Mouse (Mus musculus) neural tube, embryonic 12.5 days (tissue): Measurements from ENCODE around the gene Pskh1. TPM values are rescaled to one million over a fixed set of nuclear protein-coding genes. Genes with fewer than 3 reads are reported as not detected.

Experiments used
- ATAC-seq: fragments of 200-750 bp; cut with Nextera tagmentation; 2 replicates; pipeline ENCODE4 v1.8.0; 2017; ENCODE audit warnings: low read depth, mild to moderate bottlenecking, moderate TSS enrichment, moderate library complexity; ENCODE audit not compliant: low FRiP score
- H3K27ac ChIP-seq: fragments of 300-500 bp; sonication (generic); 2 replicates; pipeline ENCODE4 v1.5.1; 2016
- H3K27me3 ChIP-seq: fragments of 300-500 bp; sonication (generic); replicated peaks from 2 replicates; pipeline ENCODE4 v1.6.1; 2016; ENCODE audit warnings: mild to moderate bottlenecking
- H3K36me3 ChIP-seq: fragments of 300-500 bp; sonication (generic); 2 replicates; pipeline ENCODE4 v1.6.1; 2016; ENCODE audit warnings: mild to moderate bottlenecking
- H3K4me1 ChIP-seq: fragments of 300-500 bp; sonication (generic); 2 replicates; pipeline ENCODE4 v1.6.1; 2016
- H3K4me2 ChIP-seq: fragments of 300-500 bp; sonication (generic); replicated peaks from 2 replicates; pipeline ENCODE4 v1.6.1; 2016; ENCODE audit warnings: mild to moderate bottlenecking
- H3K4me3 ChIP-seq: fragments of 300-500 bp; sonication (generic); 2 replicates; pipeline ENCODE4 v1.5.1; 2016
- H3K9ac ChIP-seq: fragments of 300-500 bp; sonication (generic); 2 replicates; pipeline ENCODE4 v1.6.1; 2016; ENCODE audit warnings: mild to moderate bottlenecking
- H3K9me3 ChIP-seq: fragments of 300-500 bp; sonication (generic); 2 replicates; pipeline ENCODE4 v1.6.1; 2016; ENCODE audit warnings: mild to moderate bottlenecking
- WGBS: fragments of 180-500 bp; shearing (Covaris S2); methylation state at CpG from one replicate; pipeline ENCODE4 v1.1.7; 2016; 5-methylcytosine and 5-hydroxymethylcytosine counted together
- polyA plus RNA-seq: library from polyadenylated mRNA; unstranded; fragments of >200 nt; fragmentation: Nextera tagmentation; extraction: Ambion mirVana; gene quantifications from 2 replicates; pipeline ENCODE4 v1.2.1, GENCODE M21; 2016

Pskh1 gene
- polyA plus RNA-seq, result 20.0 and 20.8 TPM in 2 replicates

DNA sequence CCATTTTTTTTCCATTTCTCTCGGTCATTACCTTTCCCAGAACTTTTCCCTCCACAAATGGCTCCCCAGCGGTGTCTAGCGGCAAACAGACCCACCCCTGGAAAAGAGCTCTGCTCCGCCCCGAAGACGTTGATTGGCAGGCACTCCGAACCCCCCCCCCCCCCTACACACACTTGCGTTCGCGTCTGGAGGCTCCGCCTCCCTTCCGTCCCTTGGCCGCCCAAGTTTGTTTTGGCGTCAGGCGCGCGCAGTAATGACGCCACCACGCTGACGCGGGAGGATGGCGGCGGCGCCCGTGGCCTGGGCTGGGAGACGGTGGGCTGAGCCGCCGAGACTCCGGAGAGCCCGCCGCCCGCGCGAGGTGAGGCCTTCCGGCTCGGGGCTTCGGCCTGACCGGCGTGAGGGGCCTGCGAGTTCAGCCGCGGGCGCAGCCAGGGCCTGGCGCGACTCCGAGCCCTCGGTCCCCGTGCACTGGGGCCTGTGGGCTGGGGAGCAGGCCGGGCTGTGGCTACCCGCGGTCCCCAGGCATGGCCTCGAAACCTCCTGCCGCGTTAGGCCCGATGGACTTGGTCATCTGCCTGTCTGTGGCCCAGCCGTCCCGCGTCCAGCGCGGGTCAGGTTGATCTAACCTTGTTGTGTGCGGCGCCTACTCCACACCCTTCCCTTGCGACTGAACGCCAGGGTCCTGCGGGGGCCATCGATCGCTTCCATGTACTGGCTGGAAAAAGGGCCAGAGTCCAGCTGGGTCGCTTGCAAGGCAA, at the start of gene Pskh1:
TSS of gene Pskh1 (plus strand) at position 262 of the 761 bp plus-strand sequence.
- H3K36me3 ChIP-seq, result no peaks in the 10 kb centered on the region
- peak within 1 kb of the TSS; percentile 96 for H3K4me3 ChIP-seq
- H3K27ac ChIP-seq, result peak within 1 kb of the TSS; percentile 64; the same call in 1 of the 2 replicates
- peaks cover 7% of the 10 kb centered on the region for H3K4me1 ChIP-seq
- peak within 1 kb of the TSS; percentile 96 for H3K9ac ChIP-seq
- WGBS, result under 1% methylated on average over 68 of the region's 68 CpGs
- no peaks in the 10 kb centered on the region for H3K9me3 ChIP-seq
- H3K27me3 ChIP-seq, result no peaks in the 10 kb centered on the region
- ATAC-seq, result peak; percentile 97
- peak within 1 kb of the TSS; percentile 93 for H3K4me2 ChIP-seq

DNA sequence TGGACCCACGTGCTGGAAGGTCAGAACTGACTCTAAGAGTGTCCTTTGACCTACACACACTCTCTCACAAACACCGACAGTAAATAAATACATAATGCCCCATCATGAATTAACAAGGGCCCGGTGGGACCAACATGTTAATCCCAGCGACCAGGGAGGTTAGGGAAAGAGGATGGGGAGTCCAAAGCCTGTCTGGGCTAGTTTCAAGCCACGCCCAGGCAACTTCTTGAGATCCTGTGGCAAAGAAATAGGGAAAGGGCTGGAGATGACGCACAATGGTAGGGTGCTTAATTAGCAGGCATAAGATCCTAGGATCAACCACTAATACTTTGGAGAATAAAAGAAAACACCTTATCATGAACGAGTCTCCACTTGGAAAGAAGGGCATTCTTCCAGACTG, 49.6 kb upstream of the Pskh1 start:
- H3K27me3 ChIP-seq, result no peaks in the 10 kb centered on the region
- WGBS, result 80% methylated on average over 7 of the region's 7 CpGs
- no peak overlapping the region for H3K9ac ChIP-seq
- 0 out of 2 replicates have a peak overlapping the region, but pooled peaks have one; percentile 10 for H3K4me3 ChIP-seq
- peaks cover 37% of the 10 kb centered on the region for H3K36me3 ChIP-seq
- H3K27ac ChIP-seq, result no peak overlapping the region
- no peaks in the 10 kb centered on the region for H3K9me3 ChIP-seq
- ATAC-seq, result no peak
- H3K4me2 ChIP-seq, result peak overlapping the region; percentile 47
- peaks cover 9% of the 10 kb centered on the region for H3K4me1 ChIP-seq

DNA sequence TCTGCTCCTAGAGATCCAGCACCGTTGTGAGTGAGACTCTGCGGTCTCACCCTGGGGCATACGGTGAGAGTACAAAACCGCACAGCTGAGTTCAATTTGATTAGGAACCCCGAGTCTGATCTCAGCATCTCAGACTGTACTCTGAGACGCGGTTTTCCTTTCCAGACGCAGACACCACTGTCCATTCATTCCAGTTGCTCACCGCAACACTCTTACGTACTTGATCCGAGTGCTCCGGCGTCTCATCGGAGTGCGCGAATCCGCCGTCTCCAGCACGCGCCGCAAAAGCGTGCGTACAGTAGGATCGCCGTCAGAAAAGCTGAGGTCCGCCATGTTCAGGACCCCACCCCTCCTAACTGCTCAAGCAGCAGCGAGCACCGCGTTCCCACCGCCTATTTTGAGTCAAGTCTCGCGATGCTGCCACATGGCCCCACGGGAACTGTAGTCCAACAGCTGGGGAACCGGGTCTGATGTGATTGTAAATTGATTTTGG, 48.5 kb upstream of the Pskh1 start:
- Histone ChIP-seq H3K9ac (peak overlapping the region; percentile 72), H3K4me1 (peaks cover 20% of the 10 kb centered on the region), H3K4me3 (peak overlapping the region; percentile 65), H3K4me2 (peak overlapping the region; percentile 79), H3K9me3 (no peaks in the 10 kb centered on the region), H3K27ac (no peak overlapping the region), H3K27me3 (no peaks in the 10 kb centered on the region), H3K36me3 (peaks cover 26% of the 10 kb centered on the region)
- peak; percentile 49 for ATAC-seq
- under 1% methylated on average over 34 of the region's 34 CpGs for WGBS

DNA sequence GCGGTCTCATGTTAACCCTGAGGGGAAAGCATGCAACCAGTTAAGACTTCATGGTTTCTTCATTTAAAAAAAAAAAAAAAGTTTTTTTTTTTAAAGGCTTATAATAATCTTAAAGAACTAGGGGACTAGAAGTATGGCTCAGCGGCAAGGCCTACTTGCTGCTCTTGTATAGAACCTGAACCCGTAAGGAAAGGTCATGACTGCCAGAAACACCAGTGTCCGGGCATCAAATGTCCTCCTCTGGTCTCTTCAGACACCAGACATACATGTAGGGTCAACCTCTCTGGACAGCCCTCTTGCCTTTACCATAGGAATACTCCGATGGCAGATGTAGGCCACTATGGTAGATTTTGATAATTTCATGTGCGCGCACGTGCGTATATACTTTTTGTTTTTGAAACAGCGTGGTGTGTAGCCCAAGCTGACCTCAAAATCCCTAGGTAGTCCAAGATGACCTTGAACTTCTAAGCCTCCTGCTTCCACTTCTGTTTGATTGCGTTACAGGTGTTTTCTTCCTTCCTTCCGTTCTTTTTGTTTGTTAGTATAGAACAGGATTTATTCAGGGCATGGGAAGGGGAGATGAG, 48.0 kb upstream of the Pskh1 start:
- H3K4me2 ChIP-seq, result peak overlapping the region; percentile 79; the same call in 1 of the 2 replicates
- H3K4me3 ChIP-seq, result no peak overlapping the region
- no peak overlapping the region for H3K9ac ChIP-seq
- H3K36me3 ChIP-seq, result peaks cover 21% of the 10 kb centered on the region
- no peak for ATAC-seq
- H3K27ac ChIP-seq, result no peak overlapping the region
- H3K9me3 ChIP-seq, result no peaks in the 10 kb centered on the region
- H3K27me3 ChIP-seq, result no peaks in the 10 kb centered on the region
- peaks cover 24% of the 10 kb centered on the region for H3K4me1 ChIP-seq
- 84% methylated on average over 12 of the region's 12 CpGs for WGBS

DNA sequence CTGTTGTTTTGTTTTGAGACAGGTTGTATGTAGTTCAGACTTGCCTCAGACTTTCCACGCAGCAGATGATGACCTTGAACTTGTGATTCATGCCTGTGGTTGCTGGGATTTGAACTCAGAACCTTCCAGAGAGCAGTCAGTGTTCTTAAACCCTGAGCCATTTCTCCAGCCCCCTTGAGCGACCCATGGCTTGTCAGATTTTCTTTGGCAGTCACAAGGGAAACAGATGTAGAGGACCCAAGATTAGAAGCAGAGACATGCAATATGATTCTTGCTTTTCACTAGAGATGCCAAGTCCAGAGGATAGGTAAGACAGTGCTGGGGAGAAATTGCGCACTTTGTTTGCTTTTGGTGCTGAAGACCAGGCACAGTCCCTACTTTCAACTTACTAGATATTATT, 47.1 kb upstream of the Pskh1 start, which contains the start of gene Cenpt:
TSS of gene Cenpt (minus strand) at position 101 of the 400 bp plus-strand sequence.
- Histone ChIP-seq H3K36me3 (peaks cover 14% of the 10 kb centered on the region), H3K4me2 (no peak within 1 kb of the TSS), H3K4me3 (no peak within 1 kb of the TSS), H3K9me3 (no peaks in the 10 kb centered on the region), H3K9ac (no peak within 1 kb of the TSS), H3K27ac (no peak within 1 kb of the TSS), H3K4me1 (peaks cover 33% of the 10 kb centered on the region), H3K27me3 (no peaks in the 10 kb centered on the region)
- no peak for ATAC-seq
- WGBS, result 94% methylated on average over 3 of the region's 3 CpGs

DNA sequence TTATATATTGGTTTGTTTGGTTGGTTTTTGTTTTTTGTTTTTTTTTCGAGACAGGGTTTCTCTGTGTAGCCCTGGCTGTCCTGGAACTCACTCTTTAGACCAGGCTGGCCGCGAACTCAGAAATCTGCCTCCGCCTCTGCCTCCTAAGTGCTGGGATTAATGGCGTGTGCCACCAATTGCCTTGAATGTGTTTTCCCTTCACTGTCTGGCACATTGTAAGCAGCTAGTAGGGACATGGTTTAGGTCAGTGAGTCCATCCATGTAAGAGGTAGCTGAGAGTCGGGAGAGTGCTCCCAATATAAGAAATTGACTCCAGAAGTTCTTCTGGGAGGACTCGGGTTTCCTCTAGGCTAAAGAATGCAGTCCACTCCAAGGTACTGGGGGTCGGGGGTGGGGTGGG, 45.9 kb upstream of the Pskh1 start:
- Histone ChIP-seq H3K9me3 (no peaks in the 10 kb centered on the region), H3K27ac (no peak overlapping the region), H3K36me3 (peaks cover 10% of the 10 kb centered on the region), H3K4me3 (peak overlapping the region; percentile 80), H3K9ac (peak overlapping the region; percentile 85; the same call in 1 of the 2 replicates), H3K27me3 (no peaks in the 10 kb centered on the region), H3K4me2 (peak overlapping the region; percentile 95), H3K4me1 (peaks cover 38% of the 10 kb centered on the region)
- ATAC-seq, result no peak; the same call in 1 of the 2 replicates
- 25% methylated on average over 8 of the region's 8 CpGs for WGBS

DNA sequence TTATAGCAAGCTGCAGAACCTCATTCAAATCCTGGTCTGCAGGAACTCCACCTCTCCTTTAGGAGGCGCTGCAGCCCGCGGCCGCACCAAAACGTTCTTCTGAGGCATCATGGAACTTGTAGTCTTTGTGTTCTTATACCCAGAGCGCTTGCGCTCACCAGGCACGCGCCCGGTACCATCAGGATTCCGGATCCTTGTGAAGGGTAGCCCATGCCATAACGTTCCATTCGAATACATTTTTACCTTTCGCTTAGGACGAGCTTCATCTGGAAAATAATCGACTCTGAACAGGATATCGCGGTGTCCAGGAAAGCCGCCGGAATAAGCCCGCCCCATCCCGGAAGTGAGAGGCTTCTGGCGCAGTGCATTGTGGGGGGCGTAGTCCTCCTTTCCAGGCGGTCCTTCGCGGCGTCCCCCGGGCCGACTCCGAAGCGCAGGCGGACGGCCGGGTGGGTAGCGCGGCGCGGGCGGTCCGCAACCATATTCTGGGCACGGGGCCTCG, 45.5 kb upstream of the Pskh1 start, which contains the start of gene Thap11:
TSS of gene Thap11 (plus strand) at position 418 of the 502 bp plus-strand sequence.
- Histone ChIP-seq H3K36me3 (peaks cover 7% of the 10 kb centered on the region; the same call in 1 of the 2 replicates), H3K9me3 (no peaks in the 10 kb centered on the region), H3K9ac (peak within 1 kb of the TSS; percentile 85), H3K4me1 (peaks cover 42% of the 10 kb centered on the region), H3K4me3 (peak within 1 kb of the TSS; percentile 80), H3K4me2 (peak within 1 kb of the TSS; percentile 95), H3K27me3 (no peaks in the 10 kb centered on the region), H3K27ac (peak within 1 kb of the TSS; percentile 78)
- ATAC-seq, result peak; percentile 95
- under 1% methylated on average over 43 of the region's 43 CpGs for WGBS

DNA sequence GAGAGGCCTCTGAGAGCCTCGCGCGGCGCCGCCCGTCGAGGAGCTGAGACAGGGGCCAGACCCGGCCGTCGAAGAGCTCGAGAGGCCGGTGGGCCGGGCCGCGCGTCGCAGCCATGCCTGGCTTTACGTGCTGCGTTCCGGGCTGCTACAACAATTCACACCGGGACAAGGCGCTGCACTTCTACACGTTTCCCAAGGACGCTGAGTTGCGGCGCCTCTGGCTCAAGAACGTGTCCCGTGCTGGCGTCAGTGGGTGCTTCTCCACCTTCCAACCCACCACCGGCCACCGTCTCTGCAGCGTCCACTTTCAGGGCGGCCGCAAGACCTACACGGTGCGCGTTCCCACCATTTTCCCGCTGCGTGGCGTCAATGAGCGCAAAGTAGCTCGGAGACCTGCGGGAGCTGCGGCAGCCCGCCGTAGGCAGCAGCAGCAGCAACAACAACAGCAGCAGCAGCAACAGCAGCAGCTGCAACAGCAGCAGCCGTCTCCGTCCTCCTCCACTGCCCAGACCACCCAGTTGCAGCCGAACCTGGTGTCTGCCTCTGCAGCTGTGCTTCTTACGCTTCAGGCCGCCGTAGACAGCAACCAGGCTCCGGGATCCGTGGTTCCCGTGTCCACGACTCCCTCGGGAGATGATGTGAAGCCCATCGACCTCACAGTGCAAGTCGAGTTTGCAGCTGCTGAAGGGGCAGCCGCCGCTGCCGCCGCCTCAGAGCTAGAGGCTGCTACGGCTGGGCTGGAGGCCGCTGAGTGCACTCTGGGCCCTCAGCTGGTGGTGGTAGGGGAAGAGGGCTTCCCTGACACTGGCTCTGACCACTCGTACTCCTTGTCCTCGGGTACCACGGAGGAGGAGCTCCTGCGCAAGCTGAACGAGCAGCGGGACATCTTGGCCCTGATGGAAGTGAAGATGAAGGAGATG, 44.7 kb upstream of the Pskh1 start:
- Histone ChIP-seq H3K9me3 (no peaks in the 10 kb centered on the region), H3K27me3 (no peaks in the 10 kb centered on the region), H3K9ac (peak overlapping the region; percentile 85), H3K4me2 (peak overlapping the region; percentile 95), H3K4me1 (peaks cover 42% of the 10 kb centered on the region), H3K36me3 (peaks cover 7% of the 10 kb centered on the region; the same call in 1 of the 2 replicates), H3K27ac (peak overlapping the region; percentile 78), H3K4me3 (peak overlapping the region; percentile 80)
- ATAC-seq, result peak; percentile 11
- under 1% methylated on average over 71 of the region's 71 CpGs for WGBS

DNA sequence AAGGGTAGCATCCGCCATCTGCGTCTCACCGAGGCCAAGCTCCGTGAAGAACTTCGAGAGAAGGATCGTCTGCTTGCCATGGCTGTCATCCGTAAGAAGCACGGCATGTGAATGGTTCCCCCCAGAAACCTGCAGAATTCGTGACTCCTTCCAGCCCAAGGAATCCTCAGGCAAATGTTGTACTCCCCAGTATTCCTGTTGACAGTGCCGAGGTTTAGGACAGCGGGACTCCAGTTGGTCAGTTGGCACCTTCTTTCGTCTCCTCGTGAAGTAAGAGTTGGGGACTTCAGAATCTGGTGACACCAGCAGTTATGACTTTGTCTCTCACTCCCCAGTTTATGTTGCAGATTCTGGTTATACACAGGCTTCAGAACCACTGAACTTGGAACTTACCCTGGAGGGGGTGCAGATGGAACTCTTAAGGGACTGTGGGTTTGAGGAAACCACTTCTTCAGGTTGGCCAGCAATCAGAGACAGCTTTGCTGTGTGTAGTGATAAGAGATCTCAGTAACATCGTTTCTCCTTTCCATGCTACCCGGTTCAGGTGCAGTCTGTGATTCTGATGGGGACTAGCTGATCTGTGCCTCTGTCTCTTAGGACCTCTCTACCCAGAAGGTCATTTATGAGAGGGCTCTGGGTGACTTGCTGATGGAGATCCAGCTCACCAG, 43.9 kb upstream of the Pskh1 start:
- 28% methylated on average over 15 of the region's 15 CpGs for WGBS
- no peak for ATAC-seq
- no peaks in the 10 kb centered on the region for H3K27me3 ChIP-seq

DNA sequence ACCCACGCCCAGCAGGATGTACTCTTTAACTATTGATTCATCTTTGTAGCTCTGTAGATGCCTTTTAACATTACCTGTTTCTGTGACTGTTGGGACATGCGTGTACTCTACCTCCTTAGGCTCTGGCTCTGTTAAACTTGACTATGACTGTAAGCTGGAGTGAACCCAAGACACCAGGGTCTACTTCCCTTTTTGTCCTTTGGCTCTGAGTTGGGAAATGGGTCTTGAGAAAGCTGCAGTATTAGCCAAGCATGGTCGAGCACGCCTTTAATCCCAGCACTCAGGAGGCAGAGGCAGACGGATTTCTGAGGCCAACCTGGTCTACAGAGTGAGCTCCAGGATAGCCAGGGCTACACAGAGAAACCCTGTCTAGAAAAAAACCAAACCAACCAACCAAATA, 41.7 kb upstream of the Pskh1 start:
- H3K27ac ChIP-seq, result no peak overlapping the region
- H3K4me1 ChIP-seq, result peaks cover 56% of the 10 kb centered on the region
- no peaks in the 10 kb centered on the region for H3K9me3 ChIP-seq
- 91% methylated on average over 5 of the region's 5 CpGs for WGBS
- no peak overlapping the region for H3K4me2 ChIP-seq
- ATAC-seq, result no peak
- H3K36me3 ChIP-seq, result peaks cover 7% of the 10 kb centered on the region; the same call in 1 of the 2 replicates
- no peak overlapping the region for H3K4me3 ChIP-seq
- H3K9ac ChIP-seq, result no peak overlapping the region
- H3K27me3 ChIP-seq, result no peaks in the 10 kb centered on the region

More for the DNA sequence above, 43.9 kb upstream of the Pskh1 start:
- Histone ChIP-seq H3K9me3 (no peaks in the 10 kb centered on the region), H3K4me1 (peaks cover 41% of the 10 kb centered on the region), H3K27ac (0 out of 2 replicates have a peak overlapping the region, but pooled peaks have one; percentile 78), H3K9ac (peak overlapping the region; percentile 85), H3K36me3 (peaks cover 7% of the 10 kb centered on the region; the same call in 1 of the 2 replicates), H3K4me2 (peak overlapping the region; percentile 95), H3K4me3 (peak overlapping the region; percentile 80)

DNA sequence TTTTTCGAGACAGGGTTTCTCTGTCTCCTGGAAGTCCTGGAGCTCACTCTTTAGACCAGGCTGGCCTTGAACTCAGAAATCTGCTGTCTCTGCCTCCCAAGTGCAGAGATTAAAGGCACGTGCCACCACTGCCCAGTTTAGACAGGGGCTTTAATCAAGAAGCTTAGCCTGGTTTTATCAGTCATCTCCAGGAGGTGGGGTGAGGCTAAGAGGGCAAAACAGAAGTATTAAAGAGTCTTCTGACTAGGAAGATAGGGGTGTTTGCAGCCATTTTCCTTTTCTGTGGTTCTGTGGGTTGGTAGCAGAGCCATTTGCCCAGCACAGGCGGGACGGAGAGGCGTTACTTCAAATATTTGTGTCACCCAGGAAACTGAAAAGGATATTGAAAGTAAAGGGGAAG, 40.9 kb upstream of the Pskh1 start:
- Histone ChIP-seq H3K27ac (no peak overlapping the region), H3K4me1 (peaks cover 63% of the 10 kb centered on the region), H3K9ac (no peak overlapping the region), H3K27me3 (no peaks in the 10 kb centered on the region), H3K4me3 (no peak overlapping the region), H3K36me3 (peaks cover 7% of the 10 kb centered on the region; the same call in 1 of the 2 replicates), H3K4me2 (peak overlapping the region; percentile 87), H3K9me3 (no peaks in the 10 kb centered on the region)
- no peak for ATAC-seq
- 78% methylated on average over 5 of the region's 5 CpGs for WGBS
